Mouse (Mus musculus): ENCODE data around the gene Gpbp1l1. TPM values are rescaled to one million over a fixed set of nuclear protein-coding genes. Genes with fewer than 3 reads are reported as not detected.

The Gpbp1l1 gene
- polyA plus RNA-seq (2014; fragmentation: Illumina TruSeq; extraction: RNeasy Lipid Tissue Mini Kit (QIAGEN cat#74804); ENCODE audit: low replicate concordance) = 127 TPM

GRCm38 (mm10) chr4:116557306-116558121 is at the start of gene Gpbp1l1:
Gene Gpbp1l1 (plus strand): TSS chr4:116557658.

GRCm38 (mm10) chr4:116555413-116556300 is 1.8 kb upstream of the Gpbp1l1 start, which contains the start of gene Tmem69:
Gene Tmem69 (minus strand): TSS chr4:116555936.

GRCm38 (mm10) chr4:116596379-116596778 is 38.9 kb downstream of the Gpbp1l1 start, which contains the start of gene Ccdc17:
Gene Ccdc17 (plus strand): TSS chr4:116596654.

GRCm38 (mm10) chr4:116627722-116628662 is 70.5 kb downstream of the Gpbp1l1 start, which contains the start of gene Nasp:
Gene Nasp (minus strand): TSS chr4:116627941.

Other genes with a start within 250 kb of the Gpbp1l1 start
- 26.9 TPM for gene Mast2, start 93.5 kb upstream of the Gpbp1l1 start, polyA plus RNA-seq (2014; fragmentation: Illumina TruSeq; extraction: RNeasy Lipid Tissue Mini Kit (QIAGEN cat#74804); ENCODE audit: low replicate concordance)
- gene Ipp, start 50.1 kb upstream of the Gpbp1l1 start, polyA plus RNA-seq (2014; fragmentation: Illumina TruSeq; extraction: RNeasy Lipid Tissue Mini Kit (QIAGEN cat#74804); ENCODE audit: low replicate concordance) = 16.1 TPM
- gene Tmem69, start 1.7 kb upstream of the Gpbp1l1 start, polyA plus RNA-seq (2014; fragmentation: Illumina TruSeq; extraction: RNeasy Lipid Tissue Mini Kit (QIAGEN cat#74804); ENCODE audit: low replicate concordance) = 88.8 TPM
- gene Ccdc17, start 39.0 kb downstream of the Gpbp1l1 start, polyA plus RNA-seq (2014; fragmentation: Illumina TruSeq; extraction: RNeasy Lipid Tissue Mini Kit (QIAGEN cat#74804); ENCODE audit: low replicate concordance) = 4.0 TPM
- gene Nasp, start 70.3 kb downstream of the Gpbp1l1 start, polyA plus RNA-seq (2014; fragmentation: Illumina TruSeq; extraction: RNeasy Lipid Tissue Mini Kit (QIAGEN cat#74804); ENCODE audit: low replicate concordance) = 107 TPM
- gene Akr1a1, start 94.0 kb downstream of the Gpbp1l1 start, polyA plus RNA-seq (2014; fragmentation: Illumina TruSeq; extraction: RNeasy Lipid Tissue Mini Kit (QIAGEN cat#74804); ENCODE audit: low replicate concordance) = 749 TPM
- gene Prdx1, start 127.9 kb downstream of the Gpbp1l1 start, polyA plus RNA-seq (2014; fragmentation: Illumina TruSeq; extraction: RNeasy Lipid Tissue Mini Kit (QIAGEN cat#74804); ENCODE audit: low replicate concordance) = 6,887 TPM
- 14.8 TPM for gene Mmachc, start 150.7 kb downstream of the Gpbp1l1 start, polyA plus RNA-seq (2014; fragmentation: Illumina TruSeq; extraction: RNeasy Lipid Tissue Mini Kit (QIAGEN cat#74804); ENCODE audit: low replicate concordance)
- gene Ccdc163, start 150.9 kb downstream of the Gpbp1l1 start, polyA plus RNA-seq (2014; fragmentation: Illumina TruSeq; extraction: RNeasy Lipid Tissue Mini Kit (QIAGEN cat#74804); ENCODE audit: low replicate concordance) = 9.4 TPM
- gene Tesk2, start 163.3 kb downstream of the Gpbp1l1 start, polyA plus RNA-seq (2014; fragmentation: Illumina TruSeq; extraction: RNeasy Lipid Tissue Mini Kit (QIAGEN cat#74804); ENCODE audit: low replicate concordance) = 11.7 TPM
- gene Toe1, start 250.0 kb downstream of the Gpbp1l1 start, polyA plus RNA-seq (2014; fragmentation: Illumina TruSeq; extraction: RNeasy Lipid Tissue Mini Kit (QIAGEN cat#74804); ENCODE audit: low replicate concordance) = 2.6 TPM